Mouse (Mus musculus): Measurements from ENCODE around the gene Map3k1.
"Not testable (repeated sequence)": the region's sequence is repeated elsewhere in the genome, so short reads cannot be mapped to it uniquely, and the experiment has no call there.

The Map3k1 gene

DNA sequence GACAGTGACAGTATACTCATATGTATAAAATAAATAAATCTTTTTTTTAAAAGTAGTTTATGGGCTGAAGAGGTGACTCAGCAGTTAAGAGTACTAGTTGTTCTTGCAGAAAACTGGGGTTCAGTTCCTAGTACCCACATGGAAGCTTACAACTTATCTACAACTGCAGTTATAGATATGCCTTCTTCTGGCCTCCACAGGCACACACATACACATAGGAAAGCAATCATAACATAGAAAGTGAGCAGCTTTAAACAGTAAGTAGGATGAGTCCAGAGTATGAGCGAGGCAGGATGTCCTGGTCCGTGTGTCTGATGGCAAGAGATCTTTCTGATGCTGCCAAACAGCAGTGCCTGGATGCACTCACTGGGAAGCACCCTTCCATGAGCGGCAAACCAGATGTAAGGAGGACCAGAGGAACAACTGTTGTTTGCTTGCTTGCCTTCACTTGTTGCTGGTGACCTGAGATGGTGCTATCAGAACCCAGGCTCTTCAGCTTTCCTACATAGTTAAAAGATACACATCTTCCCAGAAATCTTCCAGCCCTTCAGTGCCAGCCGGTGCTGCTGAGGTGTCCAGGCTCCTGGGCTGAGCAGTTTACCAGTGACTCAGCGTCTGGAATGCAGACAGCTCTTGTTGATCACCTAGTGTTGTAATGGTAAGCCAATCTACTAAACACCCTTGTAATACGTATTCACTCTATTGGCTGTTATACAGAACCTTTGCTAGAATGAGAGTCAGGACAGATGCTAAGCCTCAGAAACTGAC lies 64.4 kb downstream of the Map3k1 start:
- in situ Hi-C loops (cut with MboI): loop anchor here (10.0 kb wide), 1 partner anchor 280 kb away; no protein-coding TSS in a partner anchor

DNA sequence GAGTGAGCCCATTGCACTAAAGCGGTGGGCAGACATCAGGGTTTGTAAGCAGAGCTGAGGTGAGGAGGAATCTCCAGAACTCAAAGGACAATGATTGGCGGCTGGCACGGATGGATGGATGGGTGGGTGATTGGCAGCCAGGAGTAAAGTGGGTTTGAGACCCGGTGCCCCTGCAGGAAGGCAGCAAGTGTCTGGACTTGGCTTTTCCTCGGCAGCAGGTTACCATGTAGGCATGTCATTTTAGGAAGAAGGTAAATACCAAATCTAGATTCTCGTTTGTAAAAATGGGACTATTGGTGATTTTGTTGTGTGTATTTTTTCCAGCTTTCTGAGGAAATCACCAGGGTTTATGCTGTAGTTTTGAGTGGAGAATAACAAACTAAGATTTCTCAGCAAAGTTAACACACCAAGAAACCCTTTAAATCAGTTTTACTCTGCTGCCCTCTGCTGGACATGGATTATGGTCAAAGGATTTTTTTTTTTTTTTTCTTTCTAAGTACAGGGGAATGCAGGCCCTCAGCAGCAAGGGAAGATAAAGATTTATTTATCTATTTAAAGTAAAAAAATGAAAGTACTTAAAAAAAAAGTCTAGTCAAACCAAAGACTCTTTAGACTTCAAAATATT lies 66.7 kb downstream of the Map3k1 start:
- in situ Hi-C loops (cut with MboI): loop anchor here (10.0 kb wide), 1 partner anchor 277 kb away; no protein-coding TSS in a partner anchor

DNA sequence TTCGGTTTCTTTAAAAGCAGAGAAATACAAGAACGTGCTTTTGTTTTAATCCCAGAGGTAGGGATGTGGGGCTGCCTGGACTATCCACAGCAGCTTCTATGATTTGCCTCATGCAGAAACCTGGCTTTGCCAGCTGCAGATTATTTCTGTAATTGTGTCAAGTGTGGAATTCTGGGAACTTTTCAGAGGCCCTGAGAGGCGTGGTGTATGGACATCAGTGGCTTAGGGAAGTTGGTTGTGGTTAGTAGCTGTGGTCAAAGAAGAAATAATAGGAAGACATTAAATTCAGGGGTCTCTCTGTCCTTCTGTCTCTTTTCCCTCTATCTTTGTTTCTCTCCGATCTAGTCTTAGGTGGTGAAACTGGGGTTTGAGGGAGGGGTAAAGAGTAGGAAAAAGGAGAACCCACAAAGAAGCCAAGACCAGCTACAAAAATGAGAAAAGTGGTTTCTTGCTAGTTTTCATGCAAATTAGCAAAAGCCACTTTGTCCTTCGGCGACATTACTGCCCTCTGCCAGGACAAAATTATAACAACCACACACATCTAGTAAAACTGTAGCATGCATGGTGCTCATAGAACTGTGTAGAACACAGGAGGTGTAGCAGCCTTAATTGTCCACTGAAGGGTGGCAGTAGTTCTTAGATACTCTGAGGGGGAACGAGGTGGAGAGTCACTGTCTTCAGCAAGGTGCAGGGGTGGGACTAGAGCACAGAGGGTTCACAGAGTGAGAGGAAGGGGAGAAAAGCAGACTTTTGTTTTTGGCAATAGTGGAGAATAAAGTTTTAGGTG lies 67.4 kb downstream of the Map3k1 start:
- in situ Hi-C loops (cut with MboI): loop anchor here (10.0 kb wide), 1 partner anchor 277 kb away; no protein-coding TSS in a partner anchor

DNA sequence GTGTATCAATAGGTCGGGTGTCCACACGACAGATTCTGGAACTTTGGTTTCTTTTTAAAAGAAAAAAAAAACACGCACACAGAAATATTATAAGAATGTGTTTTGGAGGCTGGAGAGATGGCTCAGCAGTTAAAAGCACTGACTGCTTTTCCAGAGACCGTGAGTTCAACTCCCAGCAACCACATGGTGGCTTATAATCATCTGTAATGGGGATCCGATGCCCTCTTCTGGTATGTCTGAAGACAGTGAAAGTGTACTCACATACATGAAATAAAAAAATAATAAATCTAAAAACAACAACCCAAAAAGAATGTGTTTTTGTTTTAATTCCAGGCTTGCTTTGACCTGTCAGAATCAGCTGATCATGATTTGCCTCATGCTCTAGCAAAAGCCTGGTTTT lies 81.9 kb downstream of the Map3k1 start:
- in situ Hi-C loops (cut with MboI): no loop called here

DNA sequence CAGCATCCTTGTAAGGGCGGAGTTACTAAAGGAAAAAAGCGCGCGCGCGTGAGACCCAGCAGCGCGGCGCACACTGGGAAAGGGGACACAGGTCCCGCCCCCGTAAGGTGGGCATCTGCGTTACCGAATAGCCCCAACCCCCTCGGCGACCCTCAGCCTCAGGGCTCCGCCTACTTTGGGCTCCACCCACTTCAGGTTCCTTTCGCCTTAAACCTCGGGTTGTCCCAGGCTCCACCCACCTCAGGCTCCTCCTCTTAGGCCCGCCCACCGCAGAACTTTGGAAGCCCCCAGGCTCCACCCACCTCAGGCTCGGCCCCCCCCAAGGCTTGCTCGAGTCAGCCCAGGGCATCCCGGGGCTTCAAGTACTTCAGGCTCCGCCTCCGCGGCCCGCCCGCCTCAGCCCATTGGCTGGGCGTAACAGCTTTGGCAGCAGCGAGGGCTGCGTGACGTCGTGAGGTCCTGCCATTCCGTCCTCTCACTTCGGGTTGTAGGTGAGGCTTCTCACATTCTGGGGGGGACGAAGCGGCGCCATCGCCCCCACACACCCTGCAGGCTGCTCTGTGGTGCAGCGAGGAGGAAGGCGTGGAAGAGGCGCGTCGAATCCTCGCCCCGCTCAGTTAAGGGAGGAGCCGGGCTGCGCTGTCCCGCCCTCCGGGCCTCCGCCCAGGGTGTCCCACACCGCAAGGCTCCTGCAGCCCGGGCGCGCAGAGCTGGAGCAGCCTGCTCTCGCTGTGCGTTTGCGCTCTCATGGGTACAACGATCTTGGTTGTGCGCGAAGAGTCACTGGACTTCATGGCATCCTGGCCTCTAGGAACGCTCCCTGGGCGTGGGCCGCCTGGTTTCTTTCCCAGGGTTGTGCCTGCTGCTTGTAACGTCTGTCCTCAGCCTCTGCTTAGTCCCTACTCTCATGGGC lies 83.4 kb downstream of the Map3k1 start:
- in situ Hi-C loops (cut with MboI): no loop called here

DNA sequence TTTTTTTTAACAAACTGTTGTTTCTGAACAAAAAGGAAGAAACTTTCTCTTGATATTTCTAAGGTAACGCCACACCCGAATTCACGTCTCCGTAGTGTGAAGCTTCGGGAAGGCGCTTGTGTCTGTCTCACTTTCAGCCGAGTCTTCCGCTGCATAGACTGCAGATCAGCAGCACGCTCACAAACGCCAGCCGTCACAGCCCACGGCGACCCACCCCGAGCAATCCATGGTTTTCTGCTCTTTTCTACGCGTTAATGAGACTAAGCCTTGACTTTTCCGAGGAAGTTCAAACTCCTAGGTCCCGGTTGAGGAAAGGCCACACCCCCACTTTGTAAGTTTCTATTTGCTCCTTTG lies 84.0 kb downstream of the Map3k1 start:
- in situ Hi-C loops (cut with MboI): no loop called here

DNA sequence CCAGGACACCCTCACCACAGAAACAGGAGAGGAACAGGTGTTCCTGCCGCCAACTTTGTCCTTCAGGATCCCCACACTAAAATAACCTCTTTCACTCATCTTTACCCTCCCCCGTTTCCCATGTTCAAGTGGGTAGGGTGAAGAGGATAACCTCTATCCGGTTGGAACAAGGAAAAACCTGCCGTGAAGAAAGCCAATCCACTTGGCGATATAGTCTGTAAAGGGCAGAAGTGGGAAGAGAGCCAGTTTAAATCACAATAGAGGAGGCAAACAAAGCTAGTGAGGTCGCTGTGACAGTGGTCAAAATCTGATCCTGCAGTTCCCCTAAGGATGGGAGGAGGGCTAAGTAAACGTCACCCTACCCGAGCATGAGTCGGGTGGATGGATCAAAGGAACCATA lies 89.1 kb downstream of the Map3k1 start:
- in situ Hi-C loops (cut with MboI): no loop called here

DNA sequence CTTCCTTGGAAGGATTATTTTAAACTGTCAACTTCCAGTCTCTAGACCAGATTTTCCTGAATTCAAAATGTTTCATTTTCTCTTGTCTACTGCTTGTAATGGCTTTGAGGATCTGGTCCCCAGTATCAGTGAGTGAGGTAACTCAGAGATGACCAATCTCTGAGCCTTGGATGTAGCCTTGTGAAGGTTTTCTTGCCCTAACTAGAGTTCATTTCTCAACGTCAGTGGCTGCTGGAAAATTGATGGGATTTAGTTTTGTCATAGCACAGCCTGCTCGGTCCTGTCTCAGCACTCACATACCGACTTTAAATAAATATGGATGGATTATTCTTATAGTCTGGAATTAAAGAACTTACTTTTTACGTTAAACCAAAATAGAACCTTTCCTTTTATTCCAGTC lies 98.3 kb downstream of the Map3k1 start:
- in situ Hi-C loops (cut with MboI): no loop called here

DNA sequence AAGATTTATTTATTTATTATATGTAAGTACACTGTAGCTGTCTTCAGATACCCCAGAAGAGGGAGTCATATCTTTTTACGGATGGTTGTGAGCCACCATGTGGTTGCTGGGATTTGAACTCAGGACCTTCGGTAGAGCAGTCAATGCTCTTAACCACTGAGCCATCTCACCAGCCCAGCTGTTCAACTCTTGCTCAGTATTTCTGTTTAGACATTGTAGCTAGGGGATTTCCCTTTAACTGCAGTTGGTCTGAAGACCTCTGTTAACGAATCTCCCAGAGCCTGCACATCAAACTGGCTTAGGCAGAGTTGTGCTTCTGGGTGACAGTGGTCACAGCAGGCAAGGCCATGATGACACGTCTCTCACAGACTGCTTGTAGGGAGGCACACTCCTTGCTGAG lies 104.8 kb downstream of the Map3k1 start:
- in situ Hi-C loops (cut with MboI): not testable (repeated sequence)

DNA sequence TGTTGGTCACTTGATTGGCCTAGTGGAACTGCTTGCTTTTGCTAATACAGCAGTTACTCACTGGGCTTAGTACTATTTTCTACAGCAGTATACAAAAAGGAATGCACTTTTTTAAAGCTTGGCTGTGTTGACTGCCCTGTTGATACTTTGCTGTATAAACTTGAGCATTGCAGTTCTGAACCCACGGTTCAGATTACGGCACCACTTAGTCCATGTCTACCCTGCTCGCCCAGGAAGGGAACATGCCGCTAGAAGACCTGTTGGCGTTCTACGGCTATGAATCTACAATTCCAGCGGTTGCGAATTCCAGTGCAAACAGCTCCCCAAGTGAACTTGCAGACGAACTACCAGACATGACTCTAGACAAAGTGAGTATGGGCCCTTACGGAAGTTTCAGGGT lies 105.4 kb downstream of the Map3k1 start:
- in situ Hi-C loops (cut with MboI): no loop called here
